Mouse (Mus musculus): Measurements from ENCODE around the gene Mtx1. TPM values are rescaled to one million over a fixed set of nuclear protein-coding genes. Genes with fewer than 3 reads are reported as not detected.
A peak's percentile ranks its signal among the peaks of the same experiment; 100 is the strongest.

Mtx1 gene
- total RNA-seq (2015; ENCODE audit: low replicate concordance) (4.0 and 13.4 TPM in 2 replicates), total RNA-seq (2017; ENCODE audit: low replicate concordance) (8.6 and 13.4 TPM in 2 replicates)

DNA sequence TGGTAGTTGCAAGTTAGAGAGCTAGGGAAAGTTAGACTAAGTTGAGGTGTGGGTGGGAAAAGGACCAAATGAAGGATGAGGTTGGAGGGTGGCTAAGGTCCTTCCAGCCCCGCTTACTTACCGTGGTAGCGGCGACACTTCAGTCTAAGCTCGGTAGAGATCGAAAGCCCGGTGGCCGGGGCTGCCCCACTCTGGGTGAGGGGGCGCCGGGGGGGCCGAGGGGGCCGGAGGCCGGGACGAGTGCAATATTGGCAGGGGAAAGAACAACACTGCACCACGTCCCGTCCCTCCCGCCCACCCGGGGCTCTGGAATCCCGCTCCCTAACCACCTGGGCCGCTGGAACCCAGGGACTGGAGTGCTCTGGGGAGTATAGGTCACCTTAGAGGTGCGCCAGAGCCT, at the start of gene Mtx1:
Mtx1 (minus strand) TSS at position 189 of the 400 bp plus-strand sequence.
- no peak for ATAC-seq (replicated peaks; ENCODE audit: low FRiP score, poor library complexity, severe bottlenecking)

GRCm38 (mm10) chr3:89276061-89276460, 49.2 kb upstream of the Mtx1 start:
- ATAC-seq (replicated peaks; ENCODE audit: low FRiP score, poor library complexity, severe bottlenecking): no peak

- no peak for ATAC-seq (replicated peaks; ENCODE audit: low FRiP score, poor library complexity, severe bottlenecking)
Measured at GRCm38 (mm10) chr3:89271760-89272159, 44.9 kb upstream of the Mtx1 start.

GRCm38 (mm10) chr3:89270891-89271290, 44.0 kb upstream of the Mtx1 start:
- no peak for ATAC-seq (replicated peaks; ENCODE audit: low FRiP score, poor library complexity, severe bottlenecking)

- peak; percentile 66 for ATAC-seq (replicated peaks; ENCODE audit: low FRiP score, poor library complexity, severe bottlenecking)
Measured at GRCm38 (mm10) chr3:89270051-89270755, 43.3 kb upstream of the Mtx1 start, which contains the start of gene Slc50a1. Gene Slc50a1, minus strand, starts transcription at chr3:89270570.

DNA sequence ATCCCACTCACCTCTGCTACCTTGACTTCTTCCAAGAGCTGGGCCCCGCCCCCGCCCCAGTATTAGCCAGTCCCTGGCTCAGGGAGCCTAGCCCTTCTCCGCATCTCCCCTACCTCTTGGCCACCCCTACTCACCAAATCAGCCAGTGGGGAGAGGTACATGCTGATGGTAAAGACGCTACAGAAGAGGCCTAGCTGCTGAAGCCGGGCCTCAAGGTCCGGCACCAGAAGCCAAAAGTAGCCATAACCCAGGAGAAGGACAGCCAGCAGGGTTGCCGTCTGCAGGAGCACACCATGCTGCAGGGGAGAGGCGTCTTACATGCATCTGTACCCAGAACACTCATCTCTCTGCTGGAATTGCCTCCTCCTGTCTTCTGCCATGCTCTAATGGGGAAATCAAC, 42.0 kb upstream of the Mtx1 start:
- no peak for ATAC-seq (replicated peaks; ENCODE audit: low FRiP score, poor library complexity, severe bottlenecking)

DNA sequence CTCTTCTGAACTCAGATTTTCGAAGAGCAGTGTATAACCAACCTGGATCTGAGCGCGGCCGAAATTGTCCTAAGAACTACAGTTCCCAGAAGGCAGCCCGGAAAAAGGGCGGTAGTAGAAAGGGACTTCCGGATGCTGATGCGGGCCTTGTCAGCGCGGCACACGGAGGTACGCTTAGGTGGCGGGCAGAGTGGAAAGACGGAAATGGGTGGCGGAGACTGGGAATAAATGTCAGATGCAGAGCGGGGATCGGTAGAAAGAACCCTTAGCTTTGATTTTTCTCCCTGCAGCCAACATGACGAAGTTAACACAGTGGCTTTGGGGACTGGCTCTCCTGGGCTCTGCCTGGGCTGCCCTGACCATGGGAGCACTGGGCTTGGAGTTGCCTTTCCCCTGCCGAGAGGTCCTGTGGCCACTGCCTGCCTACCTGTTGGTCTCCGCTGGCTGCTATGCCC, 39.6 kb upstream of the Mtx1 start:
- peak; percentile 85 for ATAC-seq (replicated peaks; ENCODE audit: low FRiP score, poor library complexity, severe bottlenecking)

- ATAC-seq (replicated peaks; ENCODE audit: low FRiP score, poor library complexity, severe bottlenecking): no peak
Measured at GRCm38 (mm10) chr3:89262417-89262816, 35.5 kb upstream of the Mtx1 start.

GRCm38 (mm10) chr3:89260211-89260610, 33.3 kb upstream of the Mtx1 start:
- no peak for ATAC-seq (replicated peaks; ENCODE audit: low FRiP score, poor library complexity, severe bottlenecking)

DNA sequence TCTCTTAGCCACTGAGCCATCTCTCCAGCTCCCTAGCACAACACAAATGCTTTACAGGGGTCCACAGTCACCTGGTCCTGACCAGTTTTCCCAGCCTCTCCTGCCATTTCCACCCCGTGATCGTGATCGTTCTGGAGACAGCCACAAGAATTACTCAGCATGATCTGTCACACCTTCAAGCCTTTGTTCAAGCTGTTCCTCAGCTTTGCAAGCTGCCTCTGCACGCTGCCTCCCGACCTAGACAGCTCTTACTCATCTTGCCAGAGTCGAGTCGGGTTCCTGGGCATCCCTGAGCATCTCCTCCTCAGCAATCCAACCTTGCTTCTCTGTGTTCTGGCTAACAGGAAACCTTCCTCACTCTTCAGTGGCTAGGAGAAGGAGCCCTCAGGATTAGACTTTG, 32.2 kb upstream of the Mtx1 start, which contains the start of gene Dpm3:
Dpm3 (plus strand) TSS at position 283 of the 400 bp plus-strand sequence.
- ATAC-seq (replicated peaks; ENCODE audit: low FRiP score, poor library complexity, severe bottlenecking): no peak

- ATAC-seq (replicated peaks; ENCODE audit: low FRiP score, poor library complexity, severe bottlenecking): no peak
Measured at GRCm38 (mm10) chr3:89256177-89256576, 29.3 kb upstream of the Mtx1 start.

DNA sequence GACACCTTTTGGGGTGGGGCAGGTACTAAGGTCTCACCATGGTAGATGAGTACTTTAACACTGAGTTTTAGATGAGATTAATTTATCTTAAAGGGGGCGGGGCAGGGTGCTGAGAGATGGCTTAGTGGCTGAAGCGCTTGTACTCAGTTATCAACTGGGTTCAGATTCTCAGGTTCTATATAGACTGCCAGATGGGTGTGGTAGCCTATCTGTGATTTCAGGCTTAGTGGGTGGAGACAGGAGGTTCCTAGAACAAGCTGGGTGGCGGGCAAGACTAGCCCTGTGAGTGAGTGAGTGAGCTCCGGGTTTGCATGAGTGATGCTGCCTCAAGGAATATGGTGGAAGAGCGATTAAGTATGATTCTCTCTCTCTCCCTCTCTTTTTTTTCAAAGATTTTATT, 28.1 kb upstream of the Mtx1 start:
- ATAC-seq (replicated peaks; ENCODE audit: low FRiP score, poor library complexity, severe bottlenecking): no peak

GRCm38 (mm10) chr3:89251365-89251895, 24.5 kb upstream of the Mtx1 start:
- no peak for ATAC-seq (replicated peaks; ENCODE audit: low FRiP score, poor library complexity, severe bottlenecking)

DNA sequence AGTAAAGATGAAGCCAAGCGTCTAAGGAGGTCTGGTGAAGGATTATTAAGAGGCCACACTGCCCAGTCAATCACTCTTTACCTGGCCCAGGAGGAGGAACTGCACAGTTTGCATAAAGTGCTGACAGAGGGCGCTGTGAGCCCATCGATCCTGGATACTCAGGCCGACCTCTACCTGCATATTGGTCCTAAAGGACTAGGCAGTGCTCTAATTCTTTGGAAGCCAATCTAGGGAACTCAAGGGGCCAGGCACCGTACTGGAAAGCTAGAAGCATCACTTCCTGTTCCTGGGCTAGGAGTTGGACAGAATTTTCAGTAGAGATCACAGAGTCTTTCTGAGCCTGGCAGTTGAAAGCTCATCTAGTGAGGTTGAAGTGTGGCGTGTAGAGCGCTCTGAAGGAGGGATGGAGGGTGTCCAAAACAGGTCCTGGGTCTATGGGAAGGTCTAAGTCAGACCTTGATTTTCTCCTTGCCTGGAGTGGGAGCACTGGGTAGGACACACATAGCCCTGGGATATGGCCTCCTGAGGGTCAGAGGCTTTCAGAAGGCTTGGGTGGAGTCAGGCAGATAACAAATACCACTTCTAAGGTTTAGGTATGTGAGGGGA, 23.6 kb upstream of the Mtx1 start:
- ATAC-seq (replicated peaks; ENCODE audit: low FRiP score, poor library complexity, severe bottlenecking): no peak

DNA sequence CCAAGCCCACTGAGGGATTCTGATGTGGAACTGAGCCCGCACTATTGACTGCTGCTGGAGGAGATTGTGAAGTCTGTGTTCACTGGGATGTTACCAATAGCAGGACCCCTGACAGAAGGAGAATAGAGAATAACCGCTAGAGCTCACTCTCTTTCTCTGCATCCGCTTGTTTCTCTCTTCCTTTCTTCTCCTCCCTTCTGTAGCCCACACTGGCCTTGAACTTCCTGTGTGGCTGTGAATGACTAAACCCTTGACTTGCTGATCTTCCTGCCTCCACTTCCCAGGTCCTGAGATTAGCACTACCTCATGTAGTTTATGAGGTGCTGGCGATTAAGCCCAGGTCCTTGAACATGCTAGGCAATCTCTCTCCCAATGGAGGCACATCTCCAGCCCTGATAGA, 20.6 kb upstream of the Mtx1 start:
- no peak for ATAC-seq (replicated peaks; ENCODE audit: low FRiP score, poor library complexity, severe bottlenecking)

DNA sequence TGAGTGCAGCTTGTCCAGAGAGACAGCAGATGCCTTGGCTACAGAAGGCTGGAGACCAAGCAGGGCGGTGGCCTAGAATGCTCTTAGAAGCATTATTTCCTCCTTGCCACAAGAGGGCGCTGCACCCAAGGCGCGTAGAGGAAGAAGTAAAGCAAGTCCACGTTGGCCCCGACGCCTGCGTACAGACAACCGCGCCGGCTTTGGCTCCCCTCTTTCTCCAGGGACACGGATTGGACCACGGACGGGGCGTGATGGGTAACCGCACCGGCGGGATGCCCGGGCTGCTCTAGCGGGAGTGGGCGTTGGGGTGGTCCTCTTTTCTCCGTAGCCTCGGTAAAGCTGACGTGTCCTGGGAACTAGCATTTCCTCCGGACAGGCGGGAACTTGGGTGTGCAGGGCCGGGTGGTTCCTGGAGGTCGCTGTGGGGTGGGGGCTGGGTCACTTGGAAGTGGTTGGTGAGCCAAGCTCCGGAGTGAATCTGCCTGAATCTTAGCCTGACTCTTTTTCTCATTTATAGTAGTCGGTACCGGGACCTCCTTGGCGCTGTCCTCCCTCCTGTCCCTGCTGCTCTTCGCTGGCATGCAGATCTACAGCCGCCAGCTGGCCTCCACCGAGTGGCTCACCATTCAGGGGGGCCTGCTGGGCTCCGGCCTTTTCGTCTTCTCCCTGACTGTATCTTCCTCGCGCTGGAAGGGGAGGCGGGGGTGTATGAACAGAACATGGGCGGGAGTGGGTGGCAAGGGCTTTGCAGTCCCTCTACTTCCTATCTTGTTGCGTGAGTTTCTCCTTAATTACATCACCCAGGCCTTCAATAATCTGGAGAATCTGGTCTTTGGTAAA, 19.6 kb upstream of the Mtx1 start, which contains the start of gene Trim46:
Trim46 (minus strand) TSS at position 49 of the 840 bp plus-strand sequence.
- ATAC-seq (replicated peaks; ENCODE audit: low FRiP score, poor library complexity, severe bottlenecking): peak; percentile 89

- no peak for ATAC-seq (replicated peaks; ENCODE audit: low FRiP score, poor library complexity, severe bottlenecking)
Measured at GRCm38 (mm10) chr3:89245688-89246171, 18.8 kb upstream of the Mtx1 start, which contains the start of gene Krtcap2. Gene Krtcap2, plus strand, starts transcription at chr3:89245966.

GRCm38 (mm10) chr3:89244982-89245687, 18.2 kb upstream of the Mtx1 start:
- no peak for ATAC-seq (replicated peaks; ENCODE audit: low FRiP score, poor library complexity, severe bottlenecking)
